Mouse (Mus musculus) lung, embryonic 14.5 days (tissue): ENCODE results near the gene Cdkl1. TPM values are rescaled to one million over a fixed set of nuclear protein-coding genes. Genes with fewer than 3 reads are reported as not detected.
A peak's percentile ranks its signal among the peaks of the same experiment; 100 is the strongest.

ENCODE experiments used
- ATAC-seq: fragments of 200-750 bp; cut with Nextera tagmentation; 2 replicates; pipeline ENCODE4 v1.8.0; 2017; ENCODE audit warnings: mild to moderate bottlenecking, moderate TSS enrichment, moderate library complexity; ENCODE audit not compliant: insufficient read depth
- DNase-seq: peaks from one replicate; pipeline ENCODE4 v3.0.0-alpha.2; 2015
- H3K27ac ChIP-seq: fragments of 300-500 bp; sonication (generic); 2 replicates; pipeline ENCODE4 v1.5.1; 2014; ENCODE audit warnings: low read depth, mild to moderate bottlenecking, moderate library complexity
- H3K27me3 ChIP-seq: fragments of 300-500 bp; sonication (generic); 2 replicates; pipeline ENCODE4 v1.6.1; 2014; ENCODE audit warnings: low read length, control low read depth; ENCODE audit not compliant: insufficient read depth
- H3K36me3 ChIP-seq: fragments of 300-500 bp; sonication (generic); 2 replicates; pipeline ENCODE4 v1.6.1; 2014; ENCODE audit warnings: control low read depth; ENCODE audit not compliant: insufficient read depth
- H3K4me1 ChIP-seq: fragments of 300-500 bp; sonication (generic); 2 replicates; pipeline ENCODE4 v1.6.1; 2014; ENCODE audit warnings: antibody characterized with exemption, control low read depth; ENCODE audit not compliant: insufficient read depth
- H3K4me2 ChIP-seq: fragments of 300-500 bp; sonication (generic); 2 replicates; pipeline ENCODE4 v1.6.1; 2014; ENCODE audit warnings: mild to moderate bottlenecking
- H3K4me3 ChIP-seq: fragments of 300-500 bp; sonication (generic); 2 replicates; pipeline ENCODE4 v1.5.1; 2014; ENCODE audit warnings: low read depth, low read length
- H3K9ac ChIP-seq: fragments of 300-500 bp; sonication (generic); 2 replicates; pipeline ENCODE4 v1.6.1; 2014
- H3K9me3 ChIP-seq: fragments of 300-500 bp; sonication (generic); 2 replicates; pipeline ENCODE4 v1.6.1; 2016; ENCODE audit warnings: low read depth, low read length, control low read depth
- CTCF ChIP-seq: IDR thresholded peaks from 2 replicates; pipeline ENCODE4 v1.5.1; 2016; ENCODE audit warnings: antibody characterized with exemption, low read depth
- WGBS: fragments of 180-500 bp; shearing (Covaris S2); extraction: QIAGEN DNeasy Blood & Tissue Kit; methylation state at CpG from one replicate; pipeline ENCODE4 v1.1.7; 2014; 5-methylcytosine and 5-hydroxymethylcytosine counted together
- polyA plus RNA-seq: library from polyadenylated mRNA; unstranded; fragments of >200 nt; fragmentation: Nextera tagmentation; extraction: Ambion mirVana; gene quantifications from 2 replicates; pipeline ENCODE4 v1.2.1, GENCODE M21; 2014

Gene Cdkl1
- polyA plus RNA-seq, 1 experiment from 2014 or later, result 1.6 TPM

DNA sequence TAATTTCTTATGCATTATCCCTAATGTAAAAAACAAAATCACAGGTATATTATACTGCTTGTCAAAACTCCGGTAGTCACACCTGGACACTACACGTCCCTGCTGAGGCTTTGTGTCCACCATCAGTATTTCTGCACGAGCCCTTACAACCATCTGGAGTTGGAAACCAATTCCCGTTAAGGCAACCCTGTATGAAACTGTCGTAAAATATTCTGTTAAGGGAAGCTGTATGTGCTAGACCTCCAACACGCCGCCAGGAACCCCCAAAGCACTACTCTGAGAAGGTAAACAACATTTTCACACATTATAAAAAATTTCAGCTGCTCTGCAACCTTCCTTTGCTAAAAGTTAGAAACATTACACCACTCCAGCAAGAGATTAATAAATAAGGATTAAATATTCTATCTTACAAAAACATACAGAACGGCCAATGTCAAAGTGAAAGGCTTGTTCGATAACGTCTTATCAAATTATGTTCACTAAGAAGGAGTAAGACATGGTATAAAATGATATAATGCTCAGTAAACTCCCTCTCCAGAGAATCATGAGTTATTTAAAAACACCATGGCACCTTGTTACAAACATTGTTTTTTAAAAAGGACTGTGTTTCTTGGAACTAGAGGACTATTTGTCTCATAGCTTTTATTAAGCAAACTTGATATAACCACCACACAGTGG is 13.5 kb upstream of the Cdkl1 start:
- 82% methylated on average over 10 of the region's 10 CpGs for WGBS
- no peaks in the 10 kb centered on the region for H3K27me3 ChIP-seq
- H3K4me2 ChIP-seq, result no peak overlapping the region
- no peak overlapping the region for H3K27ac ChIP-seq
- peaks cover 59% of the 10 kb centered on the region for H3K36me3 ChIP-seq
- H3K4me3 ChIP-seq, result no peak overlapping the region
- TF ChIP-seq CTCF, result no peak
- H3K9ac ChIP-seq, result no peak overlapping the region
- DNase-seq (no peak), ATAC-seq (no peak)
- no peaks in the 10 kb centered on the region for H3K9me3 ChIP-seq
- no peaks in the 10 kb centered on the region for H3K4me1 ChIP-seq

GRCm38 (mm10) chr12:69803196-69803595 is 12.1 kb upstream of the Cdkl1 start:
- Histone ChIP-seq H3K9ac (no peak overlapping the region), H3K27ac (no peak overlapping the region), H3K36me3 (peaks cover 47% of the 10 kb centered on the region), H3K4me3 (no peak overlapping the region), H3K4me1 (no peaks in the 10 kb centered on the region), H3K9me3 (no peaks in the 10 kb centered on the region), H3K4me2 (no peak overlapping the region), H3K27me3 (no peaks in the 10 kb centered on the region)
- no peak for TF ChIP-seq CTCF
- WGBS, result 78% methylated on average over 4 of the region's 6 CpGs
- no peak for ATAC-seq
- no peak for DNase-seq

- Histone ChIP-seq H3K36me3 (peaks cover 23% of the 10 kb centered on the region), H3K27ac (no peak overlapping the region), H3K9ac (no peak overlapping the region), H3K27me3 (no peaks in the 10 kb centered on the region), H3K9me3 (no peaks in the 10 kb centered on the region), H3K4me2 (no peak overlapping the region), H3K4me1 (no peaks in the 10 kb centered on the region), H3K4me3 (no peak overlapping the region)
- DNase-seq, result no peak
- TF ChIP-seq CTCF, result no peak
- no peak for ATAC-seq
- WGBS, result 81% methylated on average over 4 of the region's 4 CpGs
These were observed 9.5 kb upstream of the Cdkl1 start for GRCm38 (mm10) chr12:69800586-69800985.

GRCm38 (mm10) chr12:69796311-69796710 is 5.2 kb upstream of the Cdkl1 start:
- H3K27ac ChIP-seq, result no peak overlapping the region

DNA sequence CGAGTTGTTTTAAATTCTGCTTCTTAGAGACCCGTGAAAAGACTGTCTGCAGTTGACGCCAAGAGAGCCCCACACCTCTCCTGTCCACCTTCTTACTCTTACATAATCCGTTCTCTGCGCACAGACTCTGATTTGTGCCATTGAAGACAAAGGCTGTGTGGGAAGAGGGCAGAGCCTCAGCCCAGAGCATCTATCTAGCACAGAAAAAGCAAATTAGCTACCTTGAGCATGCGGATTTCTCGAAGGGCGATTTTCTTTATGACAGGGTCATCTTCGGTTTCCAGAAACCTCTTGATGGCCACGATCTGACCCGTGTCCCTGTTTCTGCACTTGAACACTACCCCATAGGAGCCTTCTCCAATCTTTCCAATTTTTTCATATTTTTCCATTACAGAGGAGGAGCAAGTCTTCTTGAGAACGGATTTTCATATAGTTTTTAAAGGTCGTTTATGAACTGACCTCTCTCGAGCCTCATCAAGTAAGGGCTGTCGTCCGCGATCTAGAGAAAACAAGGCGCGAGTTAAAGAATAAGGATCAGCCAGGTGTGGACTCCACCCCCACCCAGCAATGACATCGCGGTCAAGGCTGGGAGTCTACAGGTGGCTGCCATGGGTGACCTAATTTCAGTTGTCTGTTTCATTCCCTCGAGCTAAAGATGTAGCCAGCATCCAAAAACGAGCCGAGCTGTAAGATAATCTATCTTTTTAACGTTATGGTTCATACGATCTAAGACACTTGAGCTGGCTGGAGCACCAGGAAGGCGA is 1.1 kb downstream of the Cdkl1 start:
- peak; percentile 22; the same call in 1 of the 2 replicates for ATAC-seq
- H3K27ac ChIP-seq, result no peak overlapping the region
- TF ChIP-seq CTCF, result no peak
- 35% methylated on average over 27 of the region's 27 CpGs for WGBS
- peak overlapping the region; percentile 52 for H3K4me3 ChIP-seq
- no peaks in the 10 kb centered on the region for H3K36me3 ChIP-seq
- H3K9ac ChIP-seq, result peak overlapping the region; percentile 58
- H3K9me3 ChIP-seq, result no peaks in the 10 kb centered on the region
- H3K27me3 ChIP-seq, result 0 out of 2 replicates have a peak, but pooled peaks cover 3% of the 10 kb centered on the region
- peak overlapping the region; percentile 98 for H3K4me2 ChIP-seq
- DNase-seq, result no peak
- peaks cover 6% of the 10 kb centered on the region; the same call in 1 of the 2 replicates for H3K4me1 ChIP-seq

More at GRCm38 (mm10) chr12:69796311-69796710, 5.2 kb upstream of the Cdkl1 start:
- no peak for ATAC-seq
- no peak for DNase-seq
- Histone ChIP-seq H3K27me3 (no peaks in the 10 kb centered on the region), H3K36me3 (no peaks in the 10 kb centered on the region), H3K4me1 (no peaks in the 10 kb centered on the region), H3K9me3 (no peaks in the 10 kb centered on the region), H3K4me3 (no peak overlapping the region), H3K9ac (no peak overlapping the region), H3K4me2 (no peak overlapping the region)
- WGBS, result 89% methylated on average over 3 of the region's 3 CpGs
- no peak for TF ChIP-seq CTCF

GRCm38 (mm10) chr12:69788380-69788779 is 2.7 kb downstream of the Cdkl1 start:
- TF ChIP-seq CTCF, result no peak
- H3K4me2 ChIP-seq, result no peak overlapping the region
- H3K4me1 ChIP-seq, result peaks cover 6% of the 10 kb centered on the region; the same call in 1 of the 2 replicates
- H3K9me3 ChIP-seq, result no peaks in the 10 kb centered on the region
- H3K4me3 ChIP-seq, result no peak overlapping the region
- 0 out of 2 replicates have a peak, but pooled peaks cover 3% of the 10 kb centered on the region for H3K27me3 ChIP-seq
- ATAC-seq, result no peak
- H3K9ac ChIP-seq, result no peak overlapping the region
- DNase-seq, result no peak
- H3K27ac ChIP-seq, result no peak overlapping the region
- no peaks in the 10 kb centered on the region for H3K36me3 ChIP-seq
- WGBS, result 78% methylated on average over 5 of the region's 5 CpGs

DNA sequence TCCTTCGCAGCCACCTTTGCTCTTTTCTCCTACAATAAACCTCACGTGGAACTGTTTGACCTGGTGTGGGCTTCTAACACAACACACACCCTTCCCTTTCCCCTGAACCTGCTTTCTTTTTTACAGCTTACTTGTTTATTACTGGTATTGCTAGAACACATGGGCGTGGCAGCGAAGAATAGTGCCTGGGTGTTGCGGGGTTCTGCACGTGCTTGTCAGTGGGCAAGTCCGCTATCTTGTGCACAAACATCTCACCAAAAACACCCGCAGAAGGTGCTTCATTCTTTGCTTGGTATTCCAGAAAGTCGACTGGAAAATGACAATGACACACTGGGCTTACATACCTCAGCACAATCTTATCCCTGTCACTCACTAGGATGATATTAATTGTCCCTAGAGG is 5.6 kb downstream of the Cdkl1 start:
- H3K36me3 ChIP-seq, result no peaks in the 10 kb centered on the region
- no peaks in the 10 kb centered on the region for H3K27me3 ChIP-seq
- H3K9ac ChIP-seq, result no peak overlapping the region
- DNase-seq (no peak), ATAC-seq (no peak)
- H3K4me3 ChIP-seq, result no peak overlapping the region
- no peak overlapping the region for H3K27ac ChIP-seq
- WGBS, result 80% methylated on average over 9 of the region's 9 CpGs
- TF ChIP-seq CTCF, result no peak
- H3K4me2 ChIP-seq, result no peak overlapping the region
- H3K9me3 ChIP-seq, result no peaks in the 10 kb centered on the region
- peaks cover 4% of the 10 kb centered on the region for H3K4me1 ChIP-seq
